Mouse (Mus musculus) forebrain, embryonic 11.5 days (tissue): ENCODE measurements around the gene Gm49510. TPM values are rescaled to one million over a fixed set of nuclear protein-coding genes. Genes with fewer than 3 reads are reported as not detected.

Source experiments
- ATAC-seq: fragments of 200-750 bp; cut with Nextera tagmentation; replicated peaks from 2 replicates; pipeline ENCODE4 v1.8.0; 2017; ENCODE audit warnings: moderate TSS enrichment; ENCODE audit not compliant: low FRiP score
- DNase-seq: peaks from one replicate; pipeline ENCODE4 v3.0.0-alpha.2; 2017; ENCODE audit warnings: low spot score
- H3K27ac ChIP-seq: fragments of 300-500 bp; sonication (generic); 2 replicates; pipeline ENCODE4 v1.5.1; 2014; ENCODE audit warnings: low read depth, low read length
- H3K27me3 ChIP-seq: fragments of 300-500 bp; sonication (generic); 2 replicates; pipeline ENCODE4 v1.6.1; 2014; ENCODE audit warnings: mild to moderate bottlenecking, low read length, mixed read lengths; ENCODE audit not compliant: control insufficient read depth, insufficient read depth
- H3K36me3 ChIP-seq: fragments of 300-500 bp; sonication (generic); 2 replicates; pipeline ENCODE4 v1.6.1; 2014; ENCODE audit warnings: mild to moderate bottlenecking, low read length, moderate library complexity, mixed read lengths; ENCODE audit not compliant: control insufficient read depth, insufficient read depth
- H3K4me1 ChIP-seq: fragments of 300-500 bp; sonication (generic); replicated peaks from 2 replicates; pipeline ENCODE4 v1.6.1; 2014; ENCODE audit warnings: low read length, mixed read lengths; ENCODE audit not compliant: control insufficient read depth, insufficient read depth
- H3K4me2 ChIP-seq: fragments of 300-500 bp; sonication (generic); 2 replicates; pipeline ENCODE4 v1.6.1; 2014; ENCODE audit warnings: low read depth, mild to moderate bottlenecking, low read length, moderate library complexity, mixed read lengths; ENCODE audit not compliant: severe bottlenecking
- H3K4me3 ChIP-seq: fragments of 300-500 bp; sonication (generic); 2 replicates; pipeline ENCODE4 v1.5.1; 2014; ENCODE audit warnings: low read depth, low read length
- H3K9ac ChIP-seq: fragments of 300-500 bp; sonication (generic); 2 replicates; pipeline ENCODE4 v1.6.1; 2014; ENCODE audit warnings: low read length
- H3K9me3 ChIP-seq: fragments of 300-500 bp; sonication (generic); 2 replicates; pipeline ENCODE4 v1.6.1; 2016; ENCODE audit warnings: low read length, mixed read lengths; ENCODE audit not compliant: control insufficient read depth
- WGBS: fragments of 180-500 bp; shearing (Covaris S2); extraction: QIAGEN DNeasy Blood & Tissue Kit; methylation state at CpG from one replicate; pipeline ENCODE4 v1.1.7; 2014; 5-methylcytosine and 5-hydroxymethylcytosine counted together
- microRNA-seq: library from miRNA; unstranded; fragments of <30 nt; microRNA quantifications from one replicate; pipeline ENCODE4, GENCODE M21; 2016; ENCODE audit not compliant: insufficient number of aligned reads
- polyA plus RNA-seq: library from polyadenylated mRNA; unstranded; fragments of >200 nt; fragmentation: Nextera tagmentation; extraction: Ambion mirVana; gene quantifications from 2 replicates; pipeline ENCODE4 v1.2.1, GENCODE M21; 2014

Gm49510 gene
- polyA plus RNA-seq, 1 experiment from 2014 or later: 0.13 TPM

DNA sequence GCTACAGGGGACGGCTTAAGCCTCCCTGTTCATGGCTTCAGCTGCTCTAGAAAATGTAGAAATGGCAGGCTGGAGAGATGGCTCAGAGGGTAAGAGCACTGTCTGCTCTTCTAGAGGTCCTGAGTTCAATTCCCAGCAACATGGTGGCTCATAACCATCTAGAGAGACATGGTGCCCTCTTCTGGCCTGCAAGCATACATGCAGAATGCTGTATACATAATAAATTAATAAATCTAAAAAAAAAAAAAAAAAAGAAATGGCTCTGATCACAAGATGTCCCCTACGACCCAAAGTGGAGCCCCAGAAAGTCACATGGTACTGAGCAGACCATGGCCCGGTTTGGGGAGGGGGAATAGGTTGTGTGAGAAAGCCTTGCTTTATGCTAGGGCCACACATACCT, 56.2 kb downstream of the Gm49510 start:
- H3K36me3 ChIP-seq: no peaks in the 10 kb centered on the region
- no peak overlapping the region for H3K4me3 ChIP-seq
- 75% methylated on average over 3 of the region's 3 CpGs for WGBS
- no peaks in the 10 kb centered on the region for H3K9me3 ChIP-seq
- no peaks in the 10 kb centered on the region for H3K4me1 ChIP-seq
- no peak for ATAC-seq
- no peaks in the 10 kb centered on the region for H3K27me3 ChIP-seq
- H3K9ac ChIP-seq: no peak overlapping the region
- no peak for DNase-seq
- no peak overlapping the region for H3K27ac ChIP-seq
- H3K4me2 ChIP-seq: no peak overlapping the region

DNA sequence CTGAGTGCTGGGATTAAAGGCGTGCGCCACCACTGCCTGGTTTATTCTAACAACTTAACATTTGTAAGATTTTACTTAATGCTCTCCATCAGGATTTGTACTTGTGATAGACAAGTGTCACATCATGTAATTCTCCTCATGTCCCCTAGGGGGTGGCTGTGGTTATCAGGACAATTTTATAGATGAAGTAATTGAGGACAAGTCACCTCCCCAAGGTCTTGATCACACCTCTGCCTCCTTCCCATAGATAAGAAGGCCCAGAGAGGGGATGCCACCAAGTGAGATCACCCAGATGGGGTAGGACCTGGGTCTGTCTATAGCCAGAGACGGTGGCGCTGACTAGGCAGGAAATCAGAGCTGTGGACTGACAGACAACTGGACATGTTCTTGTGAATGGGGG, 56.9 kb downstream of the Gm49510 start:
- no peak overlapping the region for H3K4me3 ChIP-seq

DNA sequence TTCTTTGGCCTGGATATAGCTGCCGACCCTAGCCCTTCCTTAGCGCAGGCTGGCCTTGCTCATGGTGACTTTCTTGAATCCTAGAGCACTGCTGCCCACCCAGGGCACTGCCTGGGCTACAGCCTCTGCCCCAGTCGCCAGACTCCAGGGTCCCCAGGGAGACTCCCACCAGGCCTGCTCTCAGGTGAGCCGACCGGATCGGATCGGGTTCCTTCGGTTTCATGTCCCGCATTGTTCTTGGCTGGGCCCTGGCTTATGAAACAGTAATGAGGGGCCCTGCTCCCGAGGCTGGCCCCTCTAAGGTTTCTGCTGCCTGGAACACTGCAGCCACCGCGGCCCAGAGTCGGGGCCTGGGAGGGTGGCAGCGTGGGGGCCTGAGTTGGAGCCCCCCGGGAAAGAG, 57.6 kb downstream of the Gm49510 start:
- H3K4me3 ChIP-seq: no peak overlapping the region
- H3K4me2 ChIP-seq: no peak overlapping the region
- 79% methylated on average over 15 of the region's 15 CpGs for WGBS
- ATAC-seq (no peak), DNase-seq (no peak)
- H3K27ac ChIP-seq: no peak overlapping the region
- H3K9me3 ChIP-seq: no peaks in the 10 kb centered on the region
- no peak overlapping the region for H3K9ac ChIP-seq
- H3K36me3 ChIP-seq: no peaks in the 10 kb centered on the region
- no peaks in the 10 kb centered on the region for H3K4me1 ChIP-seq
- no peaks in the 10 kb centered on the region for H3K27me3 ChIP-seq

More for the DNA sequence above, 56.9 kb downstream of the Gm49510 start:
- H3K9ac ChIP-seq: no peak overlapping the region
- H3K4me1 ChIP-seq: no peaks in the 10 kb centered on the region
- no peaks in the 10 kb centered on the region for H3K27me3 ChIP-seq
- no peaks in the 10 kb centered on the region for H3K36me3 ChIP-seq
- WGBS: 91% methylated on average over 4 of the region's 4 CpGs
- no peaks in the 10 kb centered on the region for H3K9me3 ChIP-seq
- H3K27ac ChIP-seq: no peak overlapping the region
- 0 out of 2 replicates have a peak, but pooled peaks have one; percentile 18 for ATAC-seq
- H3K4me2 ChIP-seq: no peak overlapping the region
- DNase-seq: no peak

DNA sequence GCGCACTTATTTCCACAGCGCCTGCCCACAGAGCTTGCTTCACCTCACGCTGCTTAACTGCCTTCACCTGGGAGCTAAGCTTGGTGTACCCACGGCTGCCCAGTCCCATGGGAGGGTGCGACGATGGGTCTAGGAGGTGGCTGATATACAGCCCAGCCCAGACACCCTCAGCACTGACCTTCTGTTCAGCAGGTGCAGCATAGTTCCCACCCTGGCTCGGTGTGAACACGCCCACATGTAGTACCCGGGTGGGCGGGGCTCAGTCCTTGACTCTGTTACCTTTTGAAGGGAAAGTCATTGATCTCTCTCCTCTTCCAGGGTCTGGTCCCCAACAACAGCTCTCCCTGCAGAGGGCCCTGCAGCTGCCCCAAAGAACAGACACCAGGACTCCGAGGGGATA, 60.1 kb downstream of the Gm49510 start:
- ATAC-seq (no peak), DNase-seq (no peak)
- Histone ChIP-seq H3K4me1 (0 out of 2 replicates have a peak, but pooled peaks cover 2% of the 10 kb centered on the region), H3K4me3 (no peak overlapping the region), H3K27me3 (no peaks in the 10 kb centered on the region), H3K9me3 (no peaks in the 10 kb centered on the region), H3K36me3 (no peaks in the 10 kb centered on the region), H3K4me2 (no peak overlapping the region), H3K9ac (no peak overlapping the region), H3K27ac (no peak overlapping the region)
- 90% methylated on average over 11 of the region's 11 CpGs for WGBS

DNA sequence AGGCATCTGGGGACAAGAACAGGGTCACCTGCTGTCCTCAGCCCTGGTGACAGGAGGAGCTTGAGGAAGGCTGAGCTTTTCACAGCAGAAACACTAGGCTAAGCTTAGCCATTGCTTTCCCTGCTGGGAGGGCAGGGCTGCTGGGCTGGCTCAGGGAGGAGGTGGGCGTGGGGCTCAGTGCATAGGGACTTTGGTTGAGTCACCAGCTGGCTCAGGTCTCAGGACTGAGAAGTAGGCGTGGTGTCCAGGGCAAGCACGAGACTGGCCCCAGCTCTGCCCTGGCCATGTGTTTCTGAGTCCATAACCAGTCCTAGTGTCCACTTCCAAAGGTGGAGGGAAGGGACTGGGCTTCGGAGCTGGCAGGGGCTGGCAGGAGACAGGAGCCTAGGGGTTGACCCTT, 60.6 kb downstream of the Gm49510 start:
- Histone ChIP-seq H3K9ac (no peak overlapping the region), H3K36me3 (no peaks in the 10 kb centered on the region), H3K9me3 (no peaks in the 10 kb centered on the region), H3K27me3 (no peaks in the 10 kb centered on the region), H3K4me3 (no peak overlapping the region), H3K27ac (no peak overlapping the region), H3K4me2 (no peak overlapping the region), H3K4me1 (0 out of 2 replicates have a peak, but pooled peaks cover 2% of the 10 kb centered on the region)
- DNase-seq (no peak), ATAC-seq (no peak)
- WGBS: 79% methylated on average over 4 of the region's 4 CpGs

DNA sequence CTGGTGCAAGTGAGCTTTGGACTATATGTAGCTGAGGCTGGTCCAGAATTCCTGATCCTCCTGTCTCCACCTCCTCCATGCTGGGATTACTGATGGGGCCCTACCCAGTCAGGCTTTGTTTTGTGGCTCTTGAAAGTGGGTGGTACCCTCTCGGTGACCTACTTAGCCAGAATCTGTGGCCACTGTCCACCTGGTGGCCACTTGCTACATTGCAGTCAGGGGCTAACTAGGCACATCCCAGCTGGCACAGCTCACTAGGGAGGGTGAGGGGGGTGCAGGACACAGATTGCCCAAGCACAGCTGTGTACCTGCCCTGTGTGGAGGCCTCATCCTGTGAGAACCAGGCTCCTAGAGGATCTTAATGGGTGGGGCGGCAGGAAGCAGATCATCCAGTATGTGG, 63.4 kb downstream of the Gm49510 start:
- ATAC-seq: 0 out of 2 replicates have a peak, but pooled peaks have one; percentile 24
- 37% methylated on average over 2 of the region's 2 CpGs for WGBS
- H3K4me2 ChIP-seq: no peak overlapping the region
- 0 out of 2 replicates have a peak, but pooled peaks cover 2% of the 10 kb centered on the region for H3K4me1 ChIP-seq
- no peak overlapping the region for H3K27ac ChIP-seq
- H3K9ac ChIP-seq: no peak overlapping the region
- no peak overlapping the region for H3K4me3 ChIP-seq
- no peaks in the 10 kb centered on the region for H3K27me3 ChIP-seq
- no peaks in the 10 kb centered on the region; the same call in 1 of the 2 replicates for H3K36me3 ChIP-seq
- no peaks in the 10 kb centered on the region for H3K9me3 ChIP-seq
- DNase-seq: peak; percentile 73

Small RNA genes within 50 kb of the gene (microRNA-seq; reads per million reads assigned to microRNA genes)
- gene Mir6955: not detected

Other genes with a start within 250 kb of the Gm49510 start
- gene Elfn2, start 180.9 kb upstream of the Gm49510 start, polyA plus RNA-seq: 0.08 and 0.20 TPM in 2 replicates
- gene Mfng, start 126.2 kb upstream of the Gm49510 start, polyA plus RNA-seq: 108 and 113 TPM in 2 replicates
- gene Card10, start 96.6 kb upstream of the Gm49510 start, polyA plus RNA-seq: 2.3 and 2.7 TPM in 2 replicates
- 9.6 and 10.4 TPM in 2 replicates for gene Cdc42ep1, start 57.0 kb upstream of the Gm49510 start, polyA plus RNA-seq
- gene Lgals2, start 44.1 kb upstream of the Gm49510 start, polyA plus RNA-seq: not detected in 2 replicates
- gene Gga1, start 22.5 kb upstream of the Gm49510 start, polyA plus RNA-seq: 45.0 and 47.8 TPM in 2 replicates
- 15.8 and 17.3 TPM in 2 replicates for gene Sh3bp1, start 101 bp downstream of the Gm49510 start, polyA plus RNA-seq
- gene Pdxp, start 14.3 kb downstream of the Gm49510 start, polyA plus RNA-seq: 37.2 and 49.2 TPM in 2 replicates
- gene Lgals1, start 27.1 kb downstream of the Gm49510 start, polyA plus RNA-seq: 279 and 319 TPM in 2 replicates
- 56.8 and 62.6 TPM in 2 replicates for gene Nol12, start 35.3 kb downstream of the Gm49510 start, polyA plus RNA-seq
- 55.9 and 60.1 TPM in 2 replicates for gene Triobp, start 48.1 kb downstream of the Gm49510 start, polyA plus RNA-seq
- gene H1f0, start 128.8 kb downstream of the Gm49510 start, polyA plus RNA-seq: 349 and 396 TPM in 2 replicates
- gene Galr3, start 142.2 kb downstream of the Gm49510 start, polyA plus RNA-seq: not detected in 2 replicates
- gene Ankrd54, start 163.2 kb downstream of the Gm49510 start, polyA plus RNA-seq: 61.6 and 67.1 TPM in 2 replicates
- gene Eif3l, start 175.5 kb downstream of the Gm49510 start, polyA plus RNA-seq: 245 and 254 TPM in 2 replicates
- 6.3 and 7.6 TPM in 2 replicates for gene Micall1, start 209.2 kb downstream of the Gm49510 start, polyA plus RNA-seq
- gene Polr2f, start 241.3 kb downstream of the Gm49510 start, polyA plus RNA-seq: 378 and 386 TPM in 2 replicates
- gene 1700088E04Rik, start 241.6 kb downstream of the Gm49510 start, polyA plus RNA-seq: 9.3 and 10.6 TPM in 2 replicates